Mouse (Mus musculus): Measurements from ENCODE around the gene Myd88. TPM values are rescaled to one million over a fixed set of nuclear protein-coding genes. Genes with fewer than 3 reads are reported as not detected.

Gene Myd88
- polyA plus RNA-seq, 1 experiment = 22.4 TPM

DNA sequence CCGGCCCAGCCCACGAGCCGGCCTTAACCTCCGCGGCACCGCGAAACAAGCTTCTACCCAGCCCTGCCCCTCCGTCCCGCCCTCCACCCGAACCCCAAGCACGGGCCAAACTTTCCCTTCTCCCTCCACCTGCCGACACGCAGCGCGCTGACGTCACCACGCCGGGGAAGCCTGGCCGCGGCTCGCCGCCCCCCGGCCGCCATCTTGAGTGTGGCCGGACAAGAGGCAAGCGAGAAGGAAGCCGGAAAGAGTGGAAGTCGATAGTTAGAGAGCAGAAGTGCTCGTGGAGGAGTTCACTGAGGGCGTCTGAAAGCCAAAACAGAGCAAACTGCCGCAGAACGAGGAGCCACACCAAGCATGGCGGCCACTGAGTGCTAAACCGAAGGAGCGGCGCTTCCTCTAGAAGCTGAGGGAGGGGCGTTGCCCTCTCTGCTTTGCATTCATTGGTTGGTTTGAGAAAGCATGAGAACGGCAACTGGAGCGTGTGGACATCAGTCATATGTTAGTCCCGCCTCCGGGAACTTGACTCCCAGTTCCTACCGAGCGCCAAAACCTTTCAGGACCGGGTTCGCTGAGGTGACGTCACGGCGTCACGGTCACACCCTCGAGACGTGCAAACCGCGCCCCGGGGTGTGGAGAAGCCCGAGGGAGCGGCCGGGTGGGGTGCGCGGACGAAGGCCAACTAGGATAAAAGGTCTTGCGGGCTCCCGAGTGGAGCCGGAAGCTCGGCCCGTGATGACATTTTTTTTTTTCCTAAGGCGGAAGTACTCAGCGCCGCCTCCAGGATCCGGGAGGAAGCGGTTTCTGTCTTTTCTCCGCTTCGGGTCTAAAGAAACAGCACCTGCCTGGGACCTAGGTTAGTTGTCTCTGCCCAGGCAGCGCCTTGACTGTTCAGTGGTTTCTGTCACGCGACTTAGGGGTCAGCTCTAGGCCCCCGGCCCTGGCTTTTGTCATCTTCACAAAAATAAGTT, 18.6 kb downstream of the Myd88 start, which contains the start of gene Oxsr1:
Oxsr1 (minus strand) TSS at position 139 of the 971 bp plus-strand sequence.
- no peak for TF ChIP-seq GATA1 (IDR thresholded peaks at IDR 0.05; ENCODE audit: low read length)

DNA sequence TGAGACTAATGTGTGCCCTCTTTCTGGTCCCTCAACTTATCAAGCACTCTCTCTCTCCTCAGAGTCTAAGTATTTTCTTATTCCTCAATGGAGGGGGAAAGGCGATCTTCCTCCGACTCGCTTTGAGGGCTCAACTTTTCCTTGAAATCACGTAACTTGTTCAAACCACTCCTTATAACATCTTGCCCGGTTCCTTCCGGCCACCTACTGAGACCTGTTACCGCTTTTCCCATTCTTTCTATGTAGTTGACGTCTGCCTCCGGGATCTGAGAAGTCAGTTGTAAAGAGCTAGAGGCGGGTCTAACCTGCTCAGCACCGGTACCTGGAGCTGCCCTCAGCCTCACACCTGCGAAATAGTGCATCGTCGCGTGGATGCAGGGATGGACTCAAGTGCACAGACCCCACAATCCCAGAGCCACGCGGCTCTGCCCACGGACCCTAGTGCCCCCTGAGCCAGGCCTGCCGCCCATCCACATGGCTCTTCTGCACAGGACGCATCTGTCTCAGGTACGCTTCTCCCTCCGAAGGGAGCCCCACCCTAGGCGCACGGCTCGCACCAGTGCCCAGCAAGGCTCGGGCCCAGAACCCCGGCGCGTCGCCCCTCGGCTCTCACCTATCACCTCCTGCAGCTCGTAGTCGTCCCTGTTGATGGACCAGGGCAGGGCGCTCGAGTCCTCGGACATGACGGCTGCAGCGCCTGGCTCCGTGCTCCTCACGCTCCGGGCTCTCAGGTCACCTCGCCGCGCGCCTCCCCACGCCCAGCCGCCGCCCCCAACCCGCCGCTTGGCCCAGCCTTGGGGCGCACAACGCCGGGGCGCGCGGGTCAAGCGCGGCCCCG, 19.6 kb downstream of the Myd88 start:
- TF ChIP-seq GATA1 (IDR thresholded peaks at IDR 0.05; ENCODE audit: low read length) = no peak

DNA sequence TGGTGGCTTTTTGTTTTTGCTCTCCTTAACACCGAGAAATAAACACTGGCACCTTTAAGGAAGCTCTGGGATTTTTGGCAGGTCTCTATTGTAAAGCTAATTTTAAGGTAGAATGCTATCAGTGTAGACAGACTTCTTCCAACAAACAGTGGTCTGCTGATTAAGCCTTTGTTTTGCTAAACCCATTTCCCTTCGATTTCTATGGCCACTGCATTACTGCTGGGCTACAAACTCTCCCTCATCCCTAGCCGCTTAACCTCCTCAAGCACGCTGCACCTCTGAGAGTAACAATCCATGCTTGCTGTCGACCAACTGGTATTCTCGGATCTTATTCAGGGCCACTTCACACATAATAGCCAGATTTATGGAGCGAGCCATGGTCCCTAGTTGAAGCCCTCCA, 20.3 kb downstream of the Myd88 start:
- TF ChIP-seq GATA1 (IDR thresholded peaks at IDR 0.05; ENCODE audit: low read length) = no peak

DNA sequence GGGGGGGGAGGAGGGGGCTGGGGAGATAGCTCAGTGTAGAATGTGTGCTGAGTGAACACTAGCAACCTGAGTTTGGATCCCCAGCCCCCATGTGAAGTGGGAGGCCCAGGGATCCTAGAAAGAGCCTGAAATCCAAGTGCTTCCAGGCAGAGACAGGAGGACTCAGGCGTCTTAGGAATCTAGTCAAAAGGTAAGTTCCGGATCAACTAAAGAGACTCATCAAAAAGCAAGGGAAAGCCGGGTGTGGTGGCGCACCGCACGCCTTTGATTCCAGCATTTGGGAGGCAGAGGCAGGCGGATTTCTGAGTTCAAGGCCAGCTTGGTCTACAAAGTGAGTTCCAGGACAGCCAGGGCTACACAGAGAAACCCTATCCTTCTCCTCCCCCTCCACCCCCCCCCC, 20.8 kb downstream of the Myd88 start:
- TF ChIP-seq GATA1 (IDR thresholded peaks at IDR 0.05; ENCODE audit: low read length) = no peak

DNA sequence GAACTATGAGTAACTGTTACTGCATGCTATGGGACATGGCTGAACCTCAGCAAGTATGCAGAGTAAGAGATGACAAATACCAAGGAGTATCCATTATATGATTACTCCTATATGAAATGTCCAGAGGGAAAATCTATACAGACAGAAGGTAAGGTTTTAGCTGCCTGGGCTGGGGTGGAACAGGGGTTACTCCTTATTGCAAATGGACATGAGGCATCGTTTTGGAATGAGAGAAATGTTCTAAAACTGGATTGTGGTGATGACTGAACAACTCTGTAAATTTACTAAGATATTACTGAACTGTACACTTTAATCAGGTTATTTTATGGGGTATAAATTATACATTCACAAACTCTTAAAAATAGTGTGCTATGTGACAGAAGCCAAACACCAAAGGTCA, 22.3 kb downstream of the Myd88 start:
- no peak for TF ChIP-seq GATA1 (IDR thresholded peaks at IDR 0.05; ENCODE audit: low read length)

DNA sequence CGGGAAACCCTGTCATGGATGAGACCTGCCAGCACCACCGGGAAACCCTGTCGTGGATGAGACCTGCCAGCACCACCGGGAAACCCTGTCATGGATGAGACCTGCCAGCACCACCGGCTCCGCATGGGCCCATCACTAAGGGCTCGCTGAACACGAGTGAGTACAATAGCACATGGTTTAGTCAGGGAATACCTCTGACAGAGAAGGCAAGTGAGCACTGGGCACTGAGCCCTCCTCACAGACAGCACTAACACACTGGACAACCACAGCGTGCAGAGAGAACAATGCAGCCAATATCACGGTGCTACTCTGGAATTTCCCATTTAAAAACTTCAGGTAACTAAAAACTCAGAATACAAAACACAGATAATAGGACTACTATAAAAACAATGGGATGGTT, 28.1 kb downstream of the Myd88 start:
- no peak for TF ChIP-seq GATA1 (IDR thresholded peaks at IDR 0.05; ENCODE audit: low read length)

DNA sequence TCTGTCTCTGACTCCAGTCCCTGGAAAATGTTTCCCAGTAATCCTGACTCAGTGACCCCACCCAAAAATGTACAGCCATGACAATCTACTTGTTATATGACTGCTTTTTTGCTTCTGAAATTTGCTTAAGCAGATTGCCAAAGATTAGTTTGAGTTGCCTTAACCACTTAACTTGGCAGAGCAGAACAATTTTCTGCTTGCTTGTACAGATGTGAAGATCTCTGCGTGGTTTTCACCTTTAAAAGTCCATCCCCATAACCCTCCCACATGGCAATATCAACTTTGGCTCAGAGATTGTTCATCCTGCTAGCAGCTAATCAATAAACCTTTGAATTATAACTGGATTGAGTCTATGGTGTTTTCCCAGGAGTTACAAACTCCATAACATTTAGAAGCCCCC, 32.1 kb downstream of the Myd88 start:
- no peak for TF ChIP-seq GATA1 (IDR thresholded peaks at IDR 0.05; ENCODE audit: low read length)

DNA sequence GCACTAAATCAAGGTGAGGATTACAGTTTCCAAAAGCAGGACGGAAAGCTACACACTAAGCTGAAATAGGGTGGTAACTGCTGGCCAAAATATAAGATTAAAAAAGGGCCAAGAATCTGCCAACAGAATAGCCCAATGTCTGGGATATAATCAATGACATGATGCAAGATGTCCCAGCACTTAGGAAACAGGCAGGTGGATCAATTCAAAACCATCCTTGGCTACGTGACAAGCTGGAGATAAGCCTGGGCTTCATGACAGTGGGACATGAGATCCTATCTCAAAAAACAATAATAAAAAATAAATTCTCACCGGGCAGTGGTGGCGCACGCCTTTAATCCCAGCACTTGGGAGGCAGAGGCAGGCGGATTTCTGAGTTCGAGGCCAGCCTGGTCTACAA, 35.3 kb downstream of the Myd88 start:
- TF ChIP-seq GATA1 (IDR thresholded peaks at IDR 0.05; ENCODE audit: low read length) = no peak

DNA sequence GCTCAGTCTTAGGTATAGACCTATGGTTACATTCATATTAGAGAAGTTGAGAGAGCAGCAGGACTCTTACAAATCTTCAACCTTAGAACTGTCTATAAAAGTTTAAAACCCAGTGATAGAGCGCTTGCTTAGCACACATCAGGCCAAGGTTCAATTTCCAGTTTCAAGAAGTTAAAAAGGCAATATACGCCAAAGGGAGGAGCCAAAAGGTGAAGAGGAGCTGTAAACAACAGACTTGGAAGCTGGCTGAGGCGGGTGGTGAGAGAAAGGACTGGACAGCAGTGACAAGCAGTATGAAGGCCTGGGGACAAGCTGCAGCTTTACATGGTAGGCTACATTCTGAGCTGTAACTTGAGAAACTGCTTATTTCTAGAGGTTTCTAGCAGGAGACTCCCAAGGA, 42.6 kb downstream of the Myd88 start:
- TF ChIP-seq GATA1 (IDR thresholded peaks at IDR 0.05; ENCODE audit: low read length) = no peak

DNA sequence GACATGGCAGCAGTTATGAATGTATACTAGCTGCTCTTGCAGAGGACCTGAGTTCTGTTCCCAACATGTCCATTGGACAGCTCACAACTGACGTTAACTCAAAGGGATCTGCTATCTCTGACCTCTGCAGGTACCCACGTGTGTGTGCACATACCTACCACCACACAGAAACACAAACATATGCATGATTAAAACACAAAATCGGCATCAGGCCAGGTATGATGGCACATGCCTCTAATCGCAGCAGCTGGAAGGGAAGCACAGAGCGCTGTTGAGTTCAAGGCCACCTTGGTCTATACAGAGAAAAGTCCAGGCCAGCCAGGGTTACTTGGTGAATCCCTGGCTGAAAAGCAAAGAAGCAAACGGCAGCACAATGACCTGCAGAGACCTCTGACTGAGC, 43.5 kb downstream of the Myd88 start:
- TF ChIP-seq GATA1 (IDR thresholded peaks at IDR 0.05; ENCODE audit: low read length) = no peak

DNA sequence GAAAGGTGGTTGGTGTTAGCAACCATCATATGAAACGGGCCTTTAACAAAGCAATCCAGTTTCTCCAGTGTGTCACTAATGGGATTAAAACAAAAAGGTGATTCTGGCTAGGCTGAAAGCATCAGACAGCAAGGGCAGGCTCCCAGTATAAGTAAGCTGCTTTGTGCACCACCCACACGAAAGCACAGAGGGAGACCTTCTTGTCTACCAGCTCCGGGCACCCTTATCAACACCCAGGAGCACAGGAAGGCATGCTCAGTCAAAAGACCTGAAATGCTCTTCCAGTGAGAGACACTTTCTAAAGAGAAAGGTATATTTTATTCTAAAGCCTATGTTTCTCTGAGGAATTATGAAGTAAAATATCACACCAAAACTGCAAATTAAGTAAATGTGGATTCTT, 50.4 kb downstream of the Myd88 start:
- TF ChIP-seq GATA1 (IDR thresholded peaks at IDR 0.05; ENCODE audit: low read length) = no peak

Other genes with a start within 250 kb of the Myd88 start
- not detected in 2 replicates for gene Plcd1, start 247.9 kb downstream of the Myd88 start, polyA plus RNA-seq (2012)
- gene Dlec1, start 238.9 kb downstream of the Myd88 start, polyA plus RNA-seq (2012) = not detected in 2 replicates
- not detected in 2 replicates for gene Acaa1b, start 184.3 kb downstream of the Myd88 start, polyA plus RNA-seq (2012)
- gene Gm47289, start 182.2 kb downstream of the Myd88 start, polyA plus RNA-seq (2012) = not detected in 2 replicates
- gene Slc22a13, start 132.3 kb downstream of the Myd88 start, polyA plus RNA-seq (2012) = not detected in 2 replicates
- 27.0 and 32.4 TPM in 2 replicates for gene Oxsr1, start 19.0 kb downstream of the Myd88 start, polyA plus RNA-seq (2012)
- gene Acaa1a, start 1.7 kb downstream of the Myd88 start, polyA plus RNA-seq (2012) = 104 and 129 TPM in 2 replicates
- gene Xylb, start 16.0 kb upstream of the Myd88 start, polyA plus RNA-seq (2012) = 17.2 and 21.3 TPM in 2 replicates
- gene Slc22a14, start 24.1 kb upstream of the Myd88 start, polyA plus RNA-seq (2012) = not detected in 2 replicates
- gene Acvr2b, start 60.7 kb upstream of the Myd88 start, polyA plus RNA-seq (2012) = 11.7 and 12.2 TPM in 2 replicates
- gene Exog, start 103.5 kb upstream of the Myd88 start, polyA plus RNA-seq (2012) = 2.4 and 3.8 TPM in 2 replicates
- not detected in 2 replicates for gene Scn5a, start 237.6 kb upstream of the Myd88 start, polyA plus RNA-seq (2012)

Measured in G1E-ER4 (cell line).